Mouse (Mus musculus): Measurements from ENCODE around the gene Atpaf2.
A peak's percentile ranks its signal among the peaks of the same experiment; 100 is the strongest.

DNA sequence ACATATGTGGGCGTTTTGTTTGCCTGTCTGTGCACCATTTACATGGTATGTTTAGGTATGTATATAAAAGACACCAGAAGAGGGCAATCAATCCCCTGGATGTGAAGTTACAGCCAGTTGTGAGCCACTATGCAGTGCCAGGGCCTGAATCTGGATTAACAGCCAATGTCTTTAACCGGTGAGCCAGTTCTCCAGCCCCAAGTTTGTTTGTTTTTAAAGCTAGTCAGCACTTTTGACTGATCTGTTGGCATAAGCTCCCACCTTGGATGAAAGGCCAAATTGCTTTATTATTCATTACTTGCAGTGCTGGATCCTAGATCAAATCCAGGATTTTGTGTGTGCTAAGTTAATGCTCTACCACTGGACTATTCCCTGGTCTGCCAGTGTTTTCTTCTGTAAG is 66.9 kb downstream of the Atpaf2 start:
- TF ChIP-seq EP300 (optimal IDR thresholded peaks at IDR 0.05) (no peak), CTCF (IDR thresholded peaks at IDR 0.05; ENCODE audit: low read depth) (peak; percentile 56)
